Mouse (Mus musculus): ENCODE data around the gene Cyba. TPM values are rescaled to one million over a fixed set of nuclear protein-coding genes. Genes with fewer than 3 reads are reported as not detected.

Gene Cyba
- polyA plus RNA-seq (2016; fragmentation: Nextera tagmentation; extraction: Ambion mirVana): 37.8 and 42.6 TPM in 2 replicates

DNA sequence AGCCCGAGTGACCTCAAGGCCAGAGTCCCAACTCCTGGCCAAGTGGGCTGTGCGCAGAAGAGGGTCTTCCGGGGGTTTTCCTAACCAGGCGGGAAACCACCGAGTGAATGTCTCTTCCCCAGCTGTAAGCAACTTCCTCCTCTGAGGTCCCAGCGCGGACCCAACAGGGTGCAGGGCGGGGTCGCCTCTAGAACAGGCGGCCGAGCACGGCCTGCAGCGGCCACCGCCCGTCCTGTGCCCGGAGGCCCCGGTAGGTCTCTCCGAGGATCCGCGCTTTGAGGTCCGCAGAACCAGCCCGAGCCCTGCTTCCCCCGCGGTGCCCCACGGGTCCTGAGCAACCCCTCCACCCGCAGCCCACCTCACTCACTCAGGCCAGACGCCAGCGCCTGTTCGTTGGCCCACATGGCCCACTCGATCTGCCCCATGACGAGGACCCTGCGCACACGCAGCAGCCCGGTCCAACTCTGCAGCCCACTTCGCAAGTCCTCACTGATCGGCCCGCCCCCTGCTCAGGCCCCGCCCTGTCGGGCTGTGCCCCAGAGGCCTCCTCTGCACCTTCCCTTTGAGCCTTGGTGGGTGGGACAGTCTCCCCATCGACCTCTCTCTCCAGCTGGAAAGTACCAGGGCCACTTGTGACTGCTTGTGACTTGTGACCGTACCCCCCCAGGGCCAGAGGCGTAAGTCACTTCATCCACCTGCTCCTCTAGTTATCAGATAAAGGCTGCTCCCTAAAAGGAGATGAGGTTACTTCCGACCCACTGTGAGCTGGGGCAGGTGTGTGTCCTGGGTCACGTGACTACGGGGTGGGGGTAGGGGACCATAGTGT lies at the start of gene Cyba:
Gene Cyba, minus strand, starts transcription at position 488 of the 826 bp plus-strand sequence.
- H3K9me3 ChIP-seq: peaks cover 4% of the 10 kb centered on the region; the same call in 1 of the 2 replicates
- peak within 1 kb of the TSS; percentile 42 for H3K4me3 ChIP-seq (replicated peaks)
- H3K9ac ChIP-seq: peak within 1 kb of the TSS; percentile 64
- H3K4me1 ChIP-seq: peaks cover 18% of the 10 kb centered on the region
- 5% methylated on average over 43 of the region's 45 CpGs for WGBS
- peak; percentile 76 for ATAC-seq (ENCODE audit: low FRiP score)
- peaks cover 13% of the 10 kb centered on the region; the same call in 1 of the 2 replicates for H3K27me3 ChIP-seq
- H3K36me3 ChIP-seq (replicated peaks): peaks cover 39% of the 10 kb centered on the region
- H3K27ac ChIP-seq: no peak within 1 kb of the TSS
- H3K4me2 ChIP-seq: peak within 1 kb of the TSS; percentile 76

DNA sequence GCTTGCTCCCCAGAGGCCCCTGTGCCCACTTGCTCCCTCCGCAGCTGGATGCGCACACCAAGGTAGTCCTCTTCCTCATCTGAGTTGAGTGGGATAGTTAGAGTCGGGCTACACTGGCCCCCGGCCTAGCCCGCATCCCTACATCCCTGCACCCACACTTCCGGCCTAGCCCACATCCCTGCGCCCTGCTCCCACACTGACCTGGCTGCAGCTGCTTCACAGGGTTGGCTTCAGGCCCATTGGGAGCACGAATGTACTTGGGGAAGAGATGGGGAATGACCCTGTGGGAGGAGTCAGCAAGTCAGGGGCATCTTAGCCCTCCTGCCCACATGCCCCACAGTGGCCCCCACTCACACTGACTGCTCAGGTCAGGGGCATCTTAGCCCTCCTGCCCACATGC lies 49.7 kb upstream of the Cyba start:
- Histone ChIP-seq H3K27ac (no peak overlapping the region), H3K27me3 (no peaks in the 10 kb centered on the region), H3K9ac (no peak overlapping the region), H3K9me3 (peaks cover 4% of the 10 kb centered on the region; the same call in 1 of the 2 replicates), H3K4me3 (replicated peaks) (no peak overlapping the region), H3K4me1 (peaks cover under 1% of the 10 kb centered on the region; the same call in 1 of the 2 replicates), H3K36me3 (replicated peaks) (peaks cover 69% of the 10 kb centered on the region), H3K4me2 (no peak overlapping the region)
- 98% methylated on average over 8 of the region's 8 CpGs for WGBS
- no peak for ATAC-seq (ENCODE audit: low FRiP score)

DNA sequence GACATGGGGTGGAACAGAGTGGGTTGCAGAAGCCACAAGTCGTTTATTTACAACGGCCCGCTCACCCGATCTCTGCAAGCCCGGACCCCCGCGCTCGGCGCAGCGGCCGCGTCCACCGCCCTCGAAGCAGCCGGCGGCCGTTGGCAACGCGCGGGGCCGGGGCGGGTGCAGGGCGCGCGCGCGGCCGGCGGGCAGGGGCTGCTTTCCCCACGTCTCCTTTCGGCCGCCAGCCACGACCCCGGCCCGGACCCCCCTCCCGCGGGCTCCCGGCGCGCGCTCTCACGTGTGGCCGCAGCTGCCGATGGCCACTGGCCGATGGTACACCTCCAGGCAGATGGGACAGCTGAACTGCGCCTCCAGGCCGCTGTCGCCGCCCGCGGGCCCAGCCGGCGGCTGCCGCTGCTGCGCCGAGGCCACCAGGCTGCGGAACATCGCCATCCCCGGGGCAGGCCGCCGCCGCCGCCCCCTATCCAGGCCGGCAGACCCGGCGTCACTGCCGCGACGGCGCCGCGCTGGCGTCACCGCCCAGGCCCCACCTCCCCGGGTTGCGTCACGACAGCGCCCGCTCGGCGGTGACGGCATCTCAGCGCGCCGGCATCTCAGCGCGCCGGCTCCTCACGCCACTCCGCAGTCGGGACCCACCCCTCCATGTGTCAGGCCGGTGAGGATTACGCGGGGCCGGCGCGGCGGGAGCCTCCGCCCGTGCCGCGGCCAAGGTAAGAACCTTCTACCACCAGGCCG lies 43.0 kb upstream of the Cyba start, which contains the start of the genes Rnf166 and Ctu2:
Gene Rnf166, minus strand, starts transcription at position 485 of the 741 bp plus-strand sequence.
Gene Ctu2, plus strand, starts transcription at position 564 of the 741 bp plus-strand sequence.
- Histone ChIP-seq H3K36me3 (replicated peaks) (peaks cover 51% of the 10 kb centered on the region), H3K27me3 (no peaks in the 10 kb centered on the region), H3K9me3 (no peaks in the 10 kb centered on the region), H3K27ac (peak within 1 kb of the TSS; percentile 82), H3K4me2 (peak within 1 kb of the TSS; percentile 95), H3K4me1 (peaks cover 25% of the 10 kb centered on the region), H3K4me3 (replicated peaks) (peak within 1 kb of the TSS; percentile 96), H3K9ac (peak within 1 kb of the TSS; percentile 91)
- WGBS: under 1% methylated on average over 103 of the region's 103 CpGs
- ATAC-seq (ENCODE audit: low FRiP score): peak; percentile 95

DNA sequence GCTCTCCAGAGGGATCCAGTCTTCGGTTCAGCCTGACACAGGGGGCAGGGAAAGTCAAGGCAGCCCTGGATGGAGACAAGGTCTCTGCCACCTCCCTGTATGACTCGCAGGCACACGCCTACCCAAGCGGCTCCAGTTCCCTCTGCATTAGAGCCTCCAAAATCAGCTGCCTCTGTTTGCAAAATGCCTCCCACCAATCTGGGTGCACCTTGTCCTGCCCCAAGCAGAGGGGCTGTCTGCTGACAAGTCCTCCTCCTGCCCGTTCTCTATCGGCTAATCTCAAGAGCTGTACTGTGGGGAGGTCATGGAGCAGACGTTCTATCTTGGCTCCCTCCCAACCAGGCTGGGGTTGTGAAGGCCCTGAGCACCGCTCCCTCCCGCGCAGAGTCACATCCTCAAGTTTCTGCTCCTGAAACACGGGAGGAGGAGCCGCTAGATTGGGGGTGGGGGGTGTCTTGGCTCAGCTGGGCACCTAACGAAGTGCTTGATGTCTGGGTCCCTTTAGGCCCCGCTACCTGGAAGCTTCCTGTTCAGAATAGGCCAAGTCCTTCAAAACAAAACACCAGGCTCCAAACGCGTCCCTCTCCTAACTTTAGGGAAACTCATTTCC lies 42.3 kb upstream of the Cyba start:
- H3K4me3 ChIP-seq (replicated peaks): peak overlapping the region; percentile 96
- H3K9ac ChIP-seq: peak overlapping the region; percentile 91
- no peak overlapping the region for H3K27ac ChIP-seq
- no peaks in the 10 kb centered on the region for H3K27me3 ChIP-seq
- no peaks in the 10 kb centered on the region for H3K9me3 ChIP-seq
- peaks cover 25% of the 10 kb centered on the region for H3K4me1 ChIP-seq
- H3K4me2 ChIP-seq: peak overlapping the region; percentile 95
- H3K36me3 ChIP-seq (replicated peaks): peaks cover 47% of the 10 kb centered on the region
- WGBS: 17% methylated on average over 16 of the region's 16 CpGs
- no peak for ATAC-seq (ENCODE audit: low FRiP score)

DNA sequence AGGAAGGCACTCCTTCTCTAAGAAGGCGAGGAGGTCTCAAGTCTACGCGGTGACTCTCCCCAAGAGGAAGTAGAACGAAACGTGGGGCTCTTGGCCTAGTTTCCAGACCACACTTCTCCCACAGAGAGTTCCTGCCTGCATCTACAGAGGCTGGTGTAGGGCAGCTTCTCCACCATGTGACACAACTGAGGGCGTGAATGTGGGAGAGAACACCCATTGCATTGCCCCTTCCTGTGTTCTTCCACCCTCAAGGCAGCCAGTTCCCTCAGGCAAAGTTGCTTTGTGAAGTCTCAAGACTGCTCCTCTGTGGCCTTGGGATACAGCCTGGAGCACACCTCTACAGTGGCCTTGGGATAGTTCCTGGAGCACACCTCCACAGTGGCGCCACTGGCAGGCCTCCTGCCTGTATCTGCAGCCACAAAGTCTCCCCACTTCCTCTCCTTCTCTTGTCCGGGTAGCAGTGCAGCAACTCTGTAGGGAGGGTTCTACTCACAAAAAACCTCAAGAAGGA lies 41.2 kb upstream of the Cyba start:
- WGBS: 92% methylated on average over 8 of the region's 8 CpGs
- no peak overlapping the region for H3K4me3 ChIP-seq (replicated peaks)
- no peak for ATAC-seq (ENCODE audit: low FRiP score)
- H3K9me3 ChIP-seq: no peaks in the 10 kb centered on the region
- H3K4me2 ChIP-seq: no peak overlapping the region
- no peak overlapping the region for H3K9ac ChIP-seq
- peaks cover 25% of the 10 kb centered on the region for H3K4me1 ChIP-seq
- H3K27ac ChIP-seq: no peak overlapping the region
- H3K36me3 ChIP-seq (replicated peaks): peaks cover 47% of the 10 kb centered on the region
- no peaks in the 10 kb centered on the region for H3K27me3 ChIP-seq

DNA sequence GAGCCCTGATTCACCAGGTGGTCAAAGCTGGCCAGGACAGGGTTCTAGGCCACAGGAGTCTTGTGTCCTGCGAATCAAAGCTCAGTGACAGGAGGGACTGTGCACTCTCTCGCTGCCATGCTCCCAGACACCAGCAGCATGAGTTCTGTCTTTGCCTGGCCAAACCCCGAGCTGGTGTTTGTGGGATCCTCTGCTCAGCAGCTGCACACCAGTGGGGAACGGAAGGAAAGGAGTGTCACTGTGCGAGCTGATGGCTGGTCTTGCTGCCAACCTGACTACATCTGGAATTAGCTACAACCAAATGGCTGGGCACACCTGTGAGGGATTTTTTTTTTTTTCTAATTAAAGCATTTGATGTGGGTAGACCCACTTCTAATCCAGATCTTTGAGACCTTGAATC lies 38.0 kb upstream of the Cyba start:
- no peak for ATAC-seq (ENCODE audit: low FRiP score)
- no peak overlapping the region for H3K4me2 ChIP-seq
- H3K27me3 ChIP-seq: no peaks in the 10 kb centered on the region
- no peak overlapping the region for H3K4me3 ChIP-seq (replicated peaks)
- H3K27ac ChIP-seq: no peak overlapping the region
- H3K9ac ChIP-seq: no peak overlapping the region
- H3K36me3 ChIP-seq (replicated peaks): peaks cover 56% of the 10 kb centered on the region
- peaks cover 13% of the 10 kb centered on the region for H3K4me1 ChIP-seq
- no peaks in the 10 kb centered on the region for H3K9me3 ChIP-seq
- 81% methylated on average over 5 of the region's 5 CpGs for WGBS

DNA sequence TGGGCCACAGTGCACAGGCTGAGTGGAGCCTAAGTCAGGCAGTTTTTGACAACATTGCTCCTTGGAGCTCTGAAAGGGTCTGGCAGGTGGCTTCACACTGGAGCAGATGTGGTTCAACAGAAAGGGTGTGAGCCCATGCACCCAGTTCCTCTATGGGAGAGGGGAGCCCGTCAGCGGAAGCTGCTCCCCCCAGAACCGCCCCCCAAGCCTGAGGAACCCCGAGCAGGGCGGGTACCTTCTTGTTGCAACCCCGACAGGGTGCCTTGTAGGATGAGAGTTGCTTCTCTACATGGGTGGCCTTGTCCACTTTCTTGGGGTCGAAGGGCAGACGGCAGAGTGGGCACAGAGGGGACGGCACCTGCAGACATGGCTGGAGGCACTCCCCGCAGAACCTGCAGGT lies 37.2 kb upstream of the Cyba start:
- Histone ChIP-seq H3K27me3 (no peaks in the 10 kb centered on the region), H3K4me1 (peaks cover 9% of the 10 kb centered on the region), H3K9me3 (no peaks in the 10 kb centered on the region), H3K27ac (no peak overlapping the region), H3K36me3 (replicated peaks) (peaks cover 56% of the 10 kb centered on the region), H3K4me2 (no peak overlapping the region), H3K9ac (no peak overlapping the region), H3K4me3 (replicated peaks) (no peak overlapping the region)
- no peak for ATAC-seq (ENCODE audit: low FRiP score)
- WGBS: 94% methylated on average over 10 of the region's 10 CpGs

DNA sequence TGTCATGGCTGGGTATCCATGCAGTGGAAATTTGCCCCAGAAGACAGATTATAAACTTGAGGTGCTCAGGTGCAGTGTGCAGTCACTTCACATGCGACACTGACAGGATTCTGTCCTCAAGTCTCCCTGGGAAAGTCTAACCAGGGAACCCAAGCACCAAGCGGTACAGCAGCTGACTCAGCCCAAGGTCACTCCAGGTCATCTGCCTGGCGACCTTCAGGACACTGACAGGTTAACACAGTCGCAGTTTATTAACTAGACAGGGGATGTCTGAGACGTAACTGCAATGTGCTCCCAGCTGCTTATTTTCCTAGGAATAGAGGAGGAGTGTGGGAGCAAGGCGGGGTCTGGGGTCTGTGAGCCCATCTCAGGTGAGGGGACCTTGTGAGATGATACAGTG lies 36.7 kb upstream of the Cyba start:
- no peaks in the 10 kb centered on the region for H3K27me3 ChIP-seq
- H3K27ac ChIP-seq: no peak overlapping the region
- peaks cover 56% of the 10 kb centered on the region for H3K36me3 ChIP-seq (replicated peaks)
- no peaks in the 10 kb centered on the region for H3K9me3 ChIP-seq
- no peak for ATAC-seq (ENCODE audit: low FRiP score)
- no peak overlapping the region for H3K4me2 ChIP-seq
- H3K4me3 ChIP-seq (replicated peaks): no peak overlapping the region
- 85% methylated on average over 6 of the region's 6 CpGs for WGBS
- H3K4me1 ChIP-seq: peaks cover 4% of the 10 kb centered on the region
- no peak overlapping the region for H3K9ac ChIP-seq

DNA sequence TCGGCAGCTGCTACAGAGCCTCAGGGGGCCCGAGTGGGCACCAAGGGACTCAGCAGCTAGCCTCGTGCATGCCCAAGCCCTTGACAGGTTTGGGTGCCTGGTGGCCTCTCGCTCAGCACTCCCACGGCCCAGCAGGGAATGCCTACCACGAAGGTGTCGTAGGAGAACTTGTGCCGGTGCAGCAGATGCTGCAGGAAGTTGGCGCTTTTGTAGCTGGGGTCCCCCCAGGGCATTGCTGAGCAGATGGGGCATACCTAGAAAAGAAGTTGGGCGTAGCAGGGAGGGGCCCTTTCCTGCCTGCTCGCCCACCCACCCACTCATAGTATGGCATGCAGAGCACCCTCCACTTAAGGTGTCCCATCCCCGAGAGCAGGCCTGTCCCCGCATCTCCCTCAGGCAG lies 35.1 kb upstream of the Cyba start:
- no peak overlapping the region for H3K27ac ChIP-seq
- no peaks in the 10 kb centered on the region for H3K9me3 ChIP-seq
- H3K36me3 ChIP-seq (replicated peaks): peaks cover 43% of the 10 kb centered on the region
- H3K4me1 ChIP-seq: no peaks in the 10 kb centered on the region
- H3K4me2 ChIP-seq: no peak overlapping the region
- 92% methylated on average over 13 of the region's 13 CpGs for WGBS
- ATAC-seq (ENCODE audit: low FRiP score): no peak
- H3K27me3 ChIP-seq: peaks cover 14% of the 10 kb centered on the region
- no peak overlapping the region for H3K9ac ChIP-seq
- H3K4me3 ChIP-seq (replicated peaks): no peak overlapping the region

DNA sequence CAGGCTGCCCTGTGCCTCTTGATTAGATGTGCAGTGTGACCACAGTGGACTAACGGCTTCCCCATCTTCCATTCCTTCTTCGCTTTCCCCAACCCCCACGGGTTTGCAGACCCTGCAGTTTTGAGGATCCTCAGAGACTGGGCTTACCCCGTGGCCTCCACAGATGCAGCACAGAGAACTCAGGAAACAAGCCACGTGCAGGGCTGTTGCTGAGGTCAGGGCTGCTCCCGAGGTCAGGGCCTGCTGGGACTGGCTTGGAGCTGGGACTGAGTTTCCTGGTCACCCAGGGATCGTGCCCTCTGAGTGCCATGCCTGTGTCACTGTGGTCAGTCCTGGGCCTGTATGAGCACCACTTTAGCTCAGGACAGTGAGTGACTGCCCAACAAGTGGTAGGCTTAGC lies 32.3 kb upstream of the Cyba start:
- no peak overlapping the region for H3K27ac ChIP-seq
- 73% methylated on average over 7 of the region's 7 CpGs for WGBS
- no peak overlapping the region for H3K4me2 ChIP-seq
- peaks cover 42% of the 10 kb centered on the region for H3K27me3 ChIP-seq
- ATAC-seq (ENCODE audit: low FRiP score): no peak
- H3K9me3 ChIP-seq: no peaks in the 10 kb centered on the region
- peaks cover 35% of the 10 kb centered on the region for H3K36me3 ChIP-seq (replicated peaks)
- H3K9ac ChIP-seq: no peak overlapping the region
- peaks cover 13% of the 10 kb centered on the region for H3K4me1 ChIP-seq
- H3K4me3 ChIP-seq (replicated peaks): no peak overlapping the region

DNA sequence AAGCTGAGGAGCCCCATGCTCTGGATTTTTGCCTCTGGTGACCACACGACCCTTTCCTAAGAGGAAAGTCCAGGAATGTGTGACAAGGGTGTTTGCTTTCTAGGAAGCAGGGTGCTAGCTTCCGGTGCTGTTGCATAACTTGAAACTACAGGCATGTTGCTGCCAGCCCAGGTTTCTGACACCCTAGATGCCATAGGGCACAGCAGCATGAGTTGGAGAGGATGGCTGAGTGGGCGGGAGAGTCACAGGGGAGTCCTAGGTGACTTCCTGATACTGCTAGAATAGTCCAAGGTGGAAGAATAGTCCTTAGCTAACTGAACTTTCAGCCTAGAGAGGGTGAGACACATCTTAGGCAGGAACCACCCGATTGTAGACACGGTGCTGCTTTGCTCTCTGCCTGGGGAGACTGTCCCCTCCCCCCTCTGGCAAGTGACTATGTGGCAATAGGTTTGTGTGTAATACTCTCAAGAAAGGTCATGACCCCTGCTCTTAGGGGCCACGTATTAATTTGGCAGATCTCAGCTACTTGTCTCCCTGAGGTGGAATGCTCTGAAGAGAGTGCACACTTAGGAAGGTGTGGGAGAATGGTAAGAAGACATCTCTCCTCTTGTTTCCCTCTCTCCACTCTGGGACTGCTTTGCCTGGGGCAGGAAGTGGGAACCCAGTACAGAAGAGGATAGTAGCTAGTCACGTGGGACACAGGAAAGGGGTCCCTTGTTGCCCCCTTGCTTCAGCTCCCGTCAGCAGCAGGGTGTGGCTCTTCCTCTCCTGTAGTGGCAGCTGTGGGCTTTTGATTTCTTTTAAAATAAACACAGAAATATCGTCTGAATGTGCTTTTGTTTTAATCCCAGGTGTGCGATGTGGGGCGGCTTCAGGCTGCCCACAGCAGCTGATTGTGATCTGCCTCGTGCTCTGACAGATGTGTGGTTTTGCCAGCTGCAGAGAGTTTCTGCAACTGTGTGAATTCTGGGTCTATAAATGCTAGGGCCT lies 31.2 kb upstream of the Cyba start:
- 71% methylated on average over 12 of the region's 12 CpGs for WGBS
- ATAC-seq (ENCODE audit: low FRiP score): no peak
- peaks cover 15% of the 10 kb centered on the region for H3K4me1 ChIP-seq

More for the DNA sequence above, 31.2 kb upstream of the Cyba start:
- Histone ChIP-seq H3K4me2 (no peak overlapping the region), H3K36me3 (replicated peaks) (peaks cover 25% of the 10 kb centered on the region), H3K27ac (no peak overlapping the region), H3K4me3 (replicated peaks) (no peak overlapping the region), H3K9ac (no peak overlapping the region), H3K9me3 (no peaks in the 10 kb centered on the region), H3K27me3 (peaks cover 52% of the 10 kb centered on the region)
